Mouse (Mus musculus) kidney, embryonic 16.5 days (tissue): Measurements from ENCODE around the gene Bcl7b. TPM values are rescaled to one million over a fixed set of nuclear protein-coding genes. Genes with fewer than 3 reads are reported as not detected.

ENCODE experiments used
- ATAC-seq: fragments of 200-750 bp; cut with Nextera tagmentation; 2 replicates; pipeline ENCODE4 v1.8.0; 2017; ENCODE audit warnings: moderate TSS enrichment; ENCODE audit not compliant: low FRiP score, low TSS enrichment
- H3K27ac ChIP-seq: fragments of 300-500 bp; sonication (generic); 2 replicates; pipeline ENCODE4 v1.5.1; 2014; ENCODE audit warnings: low read length
- H3K27me3 ChIP-seq: fragments of 300-500 bp; sonication (generic); 2 replicates; pipeline ENCODE4 v1.6.1; 2014; ENCODE audit warnings: low read length, control low read depth, mixed read lengths; ENCODE audit not compliant: insufficient read depth
- H3K36me3 ChIP-seq: fragments of 300-500 bp; sonication (generic); 2 replicates; pipeline ENCODE4 v1.6.1; 2014; ENCODE audit warnings: low read length, control low read depth, mixed read lengths; ENCODE audit not compliant: insufficient read depth
- H3K4me1 ChIP-seq: fragments of 300-500 bp; sonication (generic); 2 replicates; pipeline ENCODE4 v1.6.1; 2014; ENCODE audit warnings: low read length, control low read depth, mixed read lengths; ENCODE audit not compliant: insufficient read depth
- H3K4me2 ChIP-seq: fragments of 300-500 bp; sonication (generic); replicated peaks from 2 replicates; pipeline ENCODE4 v1.6.1; 2014; ENCODE audit warnings: low read depth, low read length
- H3K4me3 ChIP-seq: fragments of 300-500 bp; sonication (generic); 2 replicates; pipeline ENCODE4 v1.5.1; 2014; ENCODE audit warnings: mild to moderate bottlenecking, low read length
- H3K9ac ChIP-seq: fragments of 300-500 bp; sonication (generic); replicated peaks from 2 replicates; pipeline ENCODE4 v1.6.1; 2014; ENCODE audit warnings: low read length
- H3K9me3 ChIP-seq: fragments of 300-500 bp; sonication (generic); 2 replicates; pipeline ENCODE4 v1.6.1; 2016; ENCODE audit warnings: low read length, control low read depth
- WGBS: fragments of 180-500 bp; shearing (Covaris S2); extraction: QIAGEN DNeasy Blood & Tissue Kit; methylation state at CpG from one replicate; pipeline ENCODE4 v1.1.7; 2014; 5-methylcytosine and 5-hydroxymethylcytosine counted together
- polyA plus RNA-seq: library from polyadenylated mRNA; unstranded; fragments of >200 nt; fragmentation: Nextera tagmentation; extraction: Ambion mirVana; gene quantifications from 2 replicates; pipeline ENCODE4 v1.2.1, GENCODE M21; 2015

Bcl7b gene
- polyA plus RNA-seq, 1 experiment from 2014 or later: 57.6 TPM

DNA sequence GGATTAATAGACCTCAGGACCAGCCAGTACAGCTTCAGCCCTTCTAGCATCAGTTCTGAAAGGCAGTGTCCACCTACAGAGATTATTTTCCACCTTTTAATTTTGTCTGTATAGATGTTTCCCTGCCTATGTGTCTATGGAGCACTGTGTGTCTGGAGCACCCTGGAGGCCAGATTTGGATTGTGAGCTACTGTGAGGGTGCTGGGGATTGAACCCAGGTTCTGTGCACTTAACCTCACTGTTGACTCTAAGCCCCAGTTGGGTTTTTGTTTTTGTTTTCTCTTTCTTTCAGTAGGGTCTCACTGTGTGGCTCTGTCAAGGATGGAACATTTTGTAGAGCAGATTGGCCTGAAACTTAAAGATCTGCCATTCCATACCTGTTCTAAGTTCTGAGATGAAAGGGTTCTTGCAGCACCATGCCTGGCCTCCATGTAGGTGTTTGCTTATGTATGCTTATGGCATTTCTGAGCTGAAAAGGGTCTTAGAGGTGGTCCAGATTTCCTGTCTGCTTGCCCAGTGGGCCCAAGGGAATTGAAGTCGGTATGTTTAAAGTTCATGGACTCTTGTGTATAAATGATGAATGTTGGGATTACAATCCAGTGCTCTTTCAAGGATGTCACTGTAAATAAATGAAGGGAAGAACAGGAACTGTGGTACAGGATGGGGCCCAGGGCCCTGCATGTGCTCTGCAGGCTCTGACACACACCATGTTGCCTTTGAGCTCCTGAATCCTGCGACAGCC, 21.4 kb downstream of the Bcl7b start:
- H3K36me3 ChIP-seq: no peaks in the 10 kb centered on the region; the same call in 1 of the 2 replicates
- peak overlapping the region; percentile 74 for H3K4me2 ChIP-seq
- H3K4me3 ChIP-seq: peak overlapping the region; percentile 97
- no peaks in the 10 kb centered on the region for H3K9me3 ChIP-seq
- ATAC-seq: no peak
- H3K9ac ChIP-seq: peak overlapping the region; percentile 99
- H3K27ac ChIP-seq: no peak overlapping the region
- WGBS: 56% methylated on average over 2 of the region's 2 CpGs
- H3K4me1 ChIP-seq: peaks cover 38% of the 10 kb centered on the region
- no peaks in the 10 kb centered on the region for H3K27me3 ChIP-seq

DNA sequence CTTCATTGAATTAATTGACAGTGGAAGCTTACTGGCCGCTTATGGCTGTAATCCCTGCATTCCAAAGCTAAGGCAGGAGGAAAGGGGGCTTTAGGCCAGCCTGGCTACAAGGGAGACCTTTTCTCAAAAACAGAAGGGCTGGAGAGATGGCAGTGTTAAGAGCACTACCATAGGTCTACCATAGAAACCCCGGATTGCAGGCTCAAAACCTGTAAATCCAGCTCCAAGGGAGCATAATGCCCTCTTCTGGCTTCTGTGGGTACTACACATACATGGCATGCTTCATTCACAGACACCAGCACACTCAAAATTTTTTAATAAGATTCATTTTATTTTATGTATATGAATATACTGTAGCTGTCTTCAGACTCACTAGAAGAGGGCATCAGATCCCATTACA, 23.5 kb downstream of the Bcl7b start:
- Histone ChIP-seq H3K9me3 (no peaks in the 10 kb centered on the region), H3K4me3 (no peak overlapping the region), H3K36me3 (peaks cover 6% of the 10 kb centered on the region), H3K9ac (no peak overlapping the region), H3K4me1 (peaks cover 32% of the 10 kb centered on the region), H3K4me2 (no peak overlapping the region), H3K27ac (no peak overlapping the region), H3K27me3 (no peaks in the 10 kb centered on the region)
- 41% methylated on average over 2 of the region's 2 CpGs for WGBS
- ATAC-seq: no peak

DNA sequence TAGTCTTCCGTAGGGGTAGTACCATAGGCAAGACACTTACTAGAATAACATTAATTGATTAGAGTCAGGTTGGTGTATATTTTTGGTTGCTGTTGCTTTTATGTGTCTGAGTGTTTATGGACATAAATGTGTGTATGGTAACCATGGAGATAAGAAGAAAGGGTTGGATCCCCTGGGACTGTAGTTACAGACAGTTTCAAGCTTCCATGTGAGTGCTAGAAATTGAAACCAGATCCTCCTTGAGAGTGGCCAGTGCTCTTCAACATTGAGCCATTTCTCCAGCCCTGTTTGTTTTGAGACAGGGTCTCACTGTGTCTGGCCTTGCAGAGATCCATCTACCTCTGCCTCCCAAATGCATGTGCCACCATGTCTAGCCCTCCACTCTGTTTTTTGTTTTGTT, 24.3 kb downstream of the Bcl7b start:
- Histone ChIP-seq H3K27me3 (no peaks in the 10 kb centered on the region), H3K4me2 (no peak overlapping the region), H3K4me1 (peaks cover 32% of the 10 kb centered on the region), H3K36me3 (peaks cover 6% of the 10 kb centered on the region), H3K9ac (no peak overlapping the region), H3K4me3 (no peak overlapping the region), H3K9me3 (no peaks in the 10 kb centered on the region), H3K27ac (no peak overlapping the region)
- 95% methylated on average over 1 of the region's 1 CpGs for WGBS
- no peak for ATAC-seq

DNA sequence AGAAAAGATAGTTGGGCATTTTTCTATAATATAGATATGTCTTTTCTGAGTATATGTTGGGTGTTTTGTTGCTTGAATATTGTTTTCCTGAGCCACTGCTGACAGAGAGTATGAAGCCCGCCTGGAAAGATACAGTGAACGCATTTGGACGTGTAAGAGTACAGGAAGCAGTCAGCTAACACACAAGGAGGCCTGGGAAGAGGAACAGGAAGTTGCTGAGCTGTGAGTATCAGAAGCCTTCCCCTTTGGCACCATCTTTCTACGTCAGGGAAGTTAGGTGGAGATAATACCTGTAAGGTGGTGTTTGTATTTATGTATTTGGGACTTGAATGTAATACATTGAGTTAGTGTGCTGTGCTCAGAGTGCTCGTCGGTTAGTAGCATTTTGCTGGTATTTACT, 28.3 kb downstream of the Bcl7b start:
- H3K27ac ChIP-seq: no peak overlapping the region
- H3K27me3 ChIP-seq: no peaks in the 10 kb centered on the region
- no peak for ATAC-seq
- H3K9me3 ChIP-seq: no peaks in the 10 kb centered on the region
- no peak overlapping the region for H3K4me2 ChIP-seq
- H3K36me3 ChIP-seq: peaks cover 33% of the 10 kb centered on the region
- no peak overlapping the region for H3K4me3 ChIP-seq
- H3K4me1 ChIP-seq: peaks cover 10% of the 10 kb centered on the region; the same call in 1 of the 2 replicates
- WGBS: 73% methylated on average over 6 of the region's 6 CpGs
- H3K9ac ChIP-seq: no peak overlapping the region

DNA sequence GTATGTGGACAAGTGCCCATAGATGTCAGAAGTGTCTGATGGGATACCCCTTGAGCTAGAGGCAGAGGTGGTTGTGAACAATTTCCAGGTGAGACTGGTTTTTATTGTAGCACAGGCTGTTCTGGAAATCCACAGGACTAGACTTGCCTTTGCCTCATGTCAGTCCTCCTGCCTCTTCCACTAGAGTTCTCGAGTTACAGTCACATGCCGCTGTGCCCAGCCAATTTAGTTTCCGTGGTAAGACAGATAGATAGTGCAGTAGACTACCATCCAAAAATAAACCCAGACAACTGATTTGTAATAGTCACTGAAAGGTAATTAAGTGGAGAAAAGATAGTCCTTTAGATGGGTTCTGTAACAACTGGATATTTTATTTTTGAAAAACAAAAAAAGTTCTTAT, 34.7 kb downstream of the Bcl7b start:
- WGBS: 50% methylated on average over 3 of the region's 3 CpGs
- ATAC-seq: no peak
- no peaks in the 10 kb centered on the region for H3K9me3 ChIP-seq
- no peaks in the 10 kb centered on the region for H3K27me3 ChIP-seq
- H3K4me3 ChIP-seq: no peak overlapping the region
- no peaks in the 10 kb centered on the region for H3K4me1 ChIP-seq
- no peak overlapping the region for H3K27ac ChIP-seq
- H3K9ac ChIP-seq: no peak overlapping the region
- peaks cover 70% of the 10 kb centered on the region for H3K36me3 ChIP-seq
- H3K4me2 ChIP-seq: no peak overlapping the region

DNA sequence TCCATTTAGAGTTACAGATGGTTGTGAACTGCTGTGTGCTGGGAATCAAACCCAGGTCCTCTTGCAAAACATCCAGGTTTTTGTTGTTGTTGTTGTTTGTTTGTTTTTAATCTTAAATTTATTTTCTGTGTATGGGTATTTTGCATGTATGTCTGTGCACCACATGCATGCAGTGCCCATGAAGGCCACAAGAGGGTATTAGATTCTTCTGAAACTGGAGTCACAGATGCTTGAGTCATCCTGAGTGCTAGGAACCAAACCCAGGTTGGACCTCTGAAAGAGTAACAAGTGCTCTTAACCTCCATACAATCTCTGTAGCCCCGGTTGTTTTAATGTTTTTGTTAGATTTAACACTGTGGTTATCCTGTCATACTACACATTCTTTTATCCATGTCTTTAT, 40.1 kb downstream of the Bcl7b start:
- no peak overlapping the region for H3K4me3 ChIP-seq
- H3K4me2 ChIP-seq: no peak overlapping the region
- H3K36me3 ChIP-seq: peaks cover 74% of the 10 kb centered on the region
- no peak for ATAC-seq
- 91% methylated on average over 1 of the region's 1 CpGs for WGBS
- H3K9me3 ChIP-seq: no peaks in the 10 kb centered on the region
- no peaks in the 10 kb centered on the region for H3K4me1 ChIP-seq
- no peak overlapping the region for H3K9ac ChIP-seq
- H3K27ac ChIP-seq: no peak overlapping the region
- H3K27me3 ChIP-seq: no peaks in the 10 kb centered on the region

DNA sequence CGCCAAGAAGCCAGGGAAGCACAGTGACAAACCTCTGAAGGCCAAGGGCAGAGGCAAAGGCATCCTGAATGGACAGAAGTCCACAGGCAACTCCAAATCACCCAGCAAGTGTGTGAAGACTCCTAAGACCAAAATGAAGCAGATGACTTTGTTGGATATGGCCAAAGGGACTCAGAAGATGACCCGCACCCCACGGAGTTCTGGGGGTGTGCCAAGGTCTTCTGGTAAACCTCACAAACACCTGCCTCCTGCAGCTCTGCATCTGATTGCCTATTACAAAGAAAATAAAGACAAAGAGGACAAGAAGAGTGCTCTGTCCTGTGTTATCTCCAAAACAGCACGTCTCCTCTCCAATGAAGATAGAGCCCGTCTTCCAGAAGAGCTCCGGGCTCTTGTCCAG, 48.8 kb downstream of the Bcl7b start:
- H3K9me3 ChIP-seq: no peaks in the 10 kb centered on the region
- 93% methylated on average over 6 of the region's 6 CpGs for WGBS
- no peaks in the 10 kb centered on the region for H3K27me3 ChIP-seq
- no peaks in the 10 kb centered on the region for H3K4me1 ChIP-seq
- no peak overlapping the region for H3K4me3 ChIP-seq
- no peak overlapping the region for H3K9ac ChIP-seq
- H3K36me3 ChIP-seq: peaks cover 83% of the 10 kb centered on the region
- no peak for ATAC-seq
- H3K27ac ChIP-seq: no peak overlapping the region
- no peak overlapping the region for H3K4me2 ChIP-seq

DNA sequence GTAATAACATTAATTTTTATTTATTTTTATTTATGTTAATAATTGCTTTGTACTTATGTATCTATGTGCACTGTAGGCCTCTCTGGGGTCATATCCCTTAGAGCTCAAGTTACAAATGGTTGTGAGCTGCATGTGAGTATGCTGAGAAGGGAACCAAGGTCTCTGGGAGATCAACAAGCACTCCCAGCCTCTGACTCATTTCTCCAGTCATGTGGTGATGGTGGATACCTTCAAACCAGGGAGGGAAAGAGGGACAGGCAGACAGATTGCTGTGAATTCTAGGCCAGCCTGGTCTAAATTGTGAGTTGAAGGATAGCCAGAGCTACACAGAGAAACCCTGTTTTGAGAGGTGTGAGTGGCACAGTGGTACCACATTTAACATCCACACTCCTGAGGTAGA, 52.9 kb downstream of the Bcl7b start:
- no peak overlapping the region for H3K4me2 ChIP-seq
- no peaks in the 10 kb centered on the region for H3K9me3 ChIP-seq
- H3K27ac ChIP-seq: no peak overlapping the region
- peaks cover 83% of the 10 kb centered on the region for H3K36me3 ChIP-seq
- no peak for ATAC-seq
- no peaks in the 10 kb centered on the region for H3K4me1 ChIP-seq
- no peaks in the 10 kb centered on the region for H3K27me3 ChIP-seq
- H3K9ac ChIP-seq: no peak overlapping the region
- no peak overlapping the region for H3K4me3 ChIP-seq

DNA sequence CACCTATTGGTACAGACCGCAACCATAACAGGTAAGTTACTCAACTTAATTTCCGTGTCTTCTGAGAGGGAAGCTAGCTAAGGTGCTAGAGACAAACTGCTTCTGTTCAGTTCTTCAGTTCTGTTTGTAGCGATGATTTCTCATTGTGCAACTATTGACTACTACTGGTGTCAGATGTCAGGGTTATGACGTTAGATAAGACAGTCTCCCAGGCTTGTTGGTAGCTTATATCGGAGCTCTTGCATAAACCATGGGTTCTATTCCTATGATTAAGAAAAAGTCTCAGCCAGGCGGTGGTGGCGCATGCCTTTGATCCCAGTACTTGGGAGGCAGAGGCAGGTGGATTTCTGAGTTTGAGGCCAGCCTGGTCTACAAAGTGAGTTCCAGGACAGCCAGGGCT, 54.0 kb downstream of the Bcl7b start:
- no peak overlapping the region for H3K27ac ChIP-seq
- H3K4me2 ChIP-seq: no peak overlapping the region
- no peaks in the 10 kb centered on the region for H3K27me3 ChIP-seq
- no peak for ATAC-seq
- WGBS: 93% methylated on average over 7 of the region's 7 CpGs
- no peaks in the 10 kb centered on the region for H3K4me1 ChIP-seq
- H3K9me3 ChIP-seq: no peaks in the 10 kb centered on the region
- H3K9ac ChIP-seq: no peak overlapping the region
- H3K36me3 ChIP-seq: peaks cover 80% of the 10 kb centered on the region
- H3K4me3 ChIP-seq: no peak overlapping the region

DNA sequence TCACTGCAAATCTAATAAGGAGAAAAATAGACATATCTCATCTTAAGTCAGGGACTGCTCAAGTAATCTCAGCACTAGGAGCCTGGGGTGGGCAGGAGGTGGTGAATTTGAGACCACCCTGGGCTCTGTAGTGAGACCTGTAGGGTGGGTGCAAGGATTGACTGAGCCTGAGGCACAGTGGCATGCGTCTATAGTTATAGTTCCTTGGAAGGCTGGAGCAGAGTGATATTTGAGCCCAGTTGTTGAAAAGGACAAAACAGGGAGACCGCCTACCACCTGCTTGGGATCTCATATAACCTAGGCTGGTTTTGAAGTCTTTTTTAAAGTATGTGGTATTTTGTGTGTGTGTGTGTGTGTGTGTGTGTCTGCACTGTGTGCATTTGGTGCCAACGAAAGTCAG, 56.1 kb downstream of the Bcl7b start:
- no peaks in the 10 kb centered on the region for H3K4me1 ChIP-seq
- no peak overlapping the region for H3K9ac ChIP-seq
- H3K9me3 ChIP-seq: no peaks in the 10 kb centered on the region
- 86% methylated on average over 3 of the region's 3 CpGs for WGBS
- no peak overlapping the region for H3K27ac ChIP-seq
- no peak overlapping the region for H3K4me2 ChIP-seq
- H3K4me3 ChIP-seq: no peak overlapping the region
- no peaks in the 10 kb centered on the region for H3K27me3 ChIP-seq
- peaks cover 79% of the 10 kb centered on the region for H3K36me3 ChIP-seq
- ATAC-seq: no peak
